Mouse (Mus musculus) lung, postnatal 0 days (tissue): ENCODE results near the gene Xpo4.

ENCODE experiments used
- CTCF ChIP-seq: IDR thresholded peaks from 2 replicates; pipeline ENCODE4 v1.5.1; 2016; ENCODE audit warnings: antibody characterized with exemption, mild to moderate bottlenecking
- EP300 ChIP-seq: IDR thresholded peaks from 2 replicates; pipeline ENCODE4 v1.6.1; 2016; ENCODE audit warnings: antibody characterized with exemption, mild to moderate bottlenecking, control low read depth

DNA sequence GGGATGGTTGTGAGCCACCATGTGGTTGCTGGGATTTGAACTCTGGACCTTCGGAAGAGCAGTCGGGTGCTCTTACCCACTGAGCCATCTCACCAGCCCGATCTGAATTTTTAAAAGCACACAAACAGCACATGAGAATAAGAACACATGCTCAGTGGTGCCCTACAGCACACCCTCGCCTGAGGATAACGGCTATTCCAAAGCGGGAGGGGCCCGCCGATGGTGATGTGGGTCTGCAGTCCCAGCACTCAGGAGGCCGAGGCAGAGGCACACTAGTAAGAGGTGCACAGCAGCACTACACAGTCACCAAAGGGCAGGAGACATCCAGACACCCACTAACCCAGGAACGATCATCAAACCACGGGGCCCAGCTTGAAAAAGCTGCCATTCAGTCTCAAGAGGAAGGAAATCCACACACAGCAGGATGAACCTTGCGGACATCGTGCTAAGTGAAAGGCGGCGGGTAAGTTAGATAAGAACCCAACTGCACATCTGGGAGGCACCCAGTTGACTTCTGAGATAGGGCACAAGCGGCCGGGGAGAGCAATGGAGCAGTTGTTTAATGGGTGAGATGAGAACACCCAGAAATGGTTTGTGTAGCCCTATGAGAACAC, 27.4 kb upstream of the Xpo4 start:
- no peak for TF ChIP-seq EP300
- no peak for TF ChIP-seq CTCF
